ENCODE assay signal across 8 mouse cellular contexts in genomic region chr5:21373180-21373518, GRCm38 (mm10). TPM values are rescaled to one million over a fixed set of nuclear protein-coding genes. Genes with fewer than 3 reads are reported as not detected.
A peak's percentile ranks its signal among the peaks of the same experiment; 100 is the strongest.
DNase-seq lines count a peak whose midpoint lies in the region; ATAC-seq and TF ChIP-seq lines count a peak whose summit lies in the region.

No protein-coding gene starts in this region.

- H3K4me2 ChIP-seq in heart, embryonic 12.5 days: peak overlapping the region; percentile 77
- peak overlapping the region; percentile 40 for H3K4me2 ChIP-seq in CH12.LX (ENCODE audit: insufficient read depth, low read depth, poor library complexity, severe bottlenecking)
- peak overlapping the region; percentile 77 for H3K4me2 ChIP-seq in forebrain, embryonic 15.5 days (replicated peaks)
- H3K4me2 ChIP-seq in liver, embryonic 15.5 days: peak overlapping the region; percentile 59

- DNase-seq in heart, postnatal 4 days: no peak
- DNase-seq in CH12.LX (ENCODE audit: extremely low read depth) (no peak), MN1 (ENCODE audit: low spot score) (no peak)
- DNase-seq in left cerebral cortex, postnatal 10 days (ENCODE audit: extremely low spot score in 1 of 2, low spot score in 2 of 2): no peak
- no peak for DNase-seq in ovary, postnatal 10 days (ENCODE audit: low spot score)

- no peaks in the 10 kb centered on the region for H3K9me3 ChIP-seq in heart, embryonic 12.5 days (replicated peaks)
- H3K9me3 ChIP-seq in CH12.LX (replicated peaks; ENCODE audit: low read length): no peaks in the 10 kb centered on the region
- H3K9me3 ChIP-seq in forebrain, embryonic 15.5 days: no peaks in the 10 kb centered on the region
- H3K9me3 ChIP-seq in liver, embryonic 15.5 days (replicated peaks): no peaks in the 10 kb centered on the region

- no peak for TF ChIP-seq POLR2A in CH12.LX (IDR thresholded peaks at IDR 0.05; ENCODE audit: low read depth, low read length)

- no peaks in the 10 kb centered on the region for H3K27me3 ChIP-seq in heart, embryonic 12.5 days (replicated peaks)
- H3K27me3 ChIP-seq in CH12.LX (replicated peaks): no peaks in the 10 kb centered on the region
- no peaks in the 10 kb centered on the region for H3K27me3 ChIP-seq in forebrain, embryonic 15.5 days
- peaks cover 13% of the 10 kb centered on the region for H3K27me3 ChIP-seq in liver, embryonic 15.5 days

- H3K9ac ChIP-seq in heart, embryonic 12.5 days: peak overlapping the region; percentile 71
- peak overlapping the region; percentile 73 for H3K9ac ChIP-seq in CH12.LX (ENCODE audit: insufficient read depth, low read depth)
- H3K9ac ChIP-seq in forebrain, embryonic 15.5 days (replicated peaks): no peak overlapping the region
- H3K9ac ChIP-seq in liver, embryonic 15.5 days: no peak overlapping the region

- in situ Hi-C loops in CH12.LX (cut with MboI; ENCODE audit: low pct_ligation_motif_present, low pct_unique_long_range_greater_than_20kb, low sequenced_read_pairs): loop anchor here (5.0 kb wide), 1 partner anchor 41 kb away; no protein-coding TSS in a partner anchor

- peak overlapping the region; percentile 75; the same call in 1 of the 2 replicates for H3K27ac ChIP-seq in heart, embryonic 12.5 days (ENCODE audit: poor library complexity, severe bottlenecking)
- no peak overlapping the region for H3K27ac ChIP-seq in CH12.LX (ENCODE audit: insufficient read depth, low read depth)
- H3K27ac ChIP-seq in forebrain, embryonic 15.5 days (replicated peaks): no peak overlapping the region
- H3K27ac ChIP-seq in liver, embryonic 15.5 days (replicated peaks): no peak overlapping the region

- dilution Hi-C loops in CH12.LX (cut with MboI; ENCODE audit: extremely low pct_ligation_motif_present, extremely low pct_unique_long_range_greater_than_20kb, low sequenced_read_pairs): no loop called here

- no peaks in the 10 kb centered on the region for H3K36me3 ChIP-seq in heart, embryonic 12.5 days
- H3K36me3 ChIP-seq in CH12.LX (replicated peaks in 1 of 2; ENCODE audit: control insufficient read depth in 1 of 2, insufficient read depth in 1 of 2, low read length in 1 of 2): no peaks in the 10 kb centered on the region
- H3K36me3 ChIP-seq in forebrain, embryonic 15.5 days: no peaks in the 10 kb centered on the region
- H3K36me3 ChIP-seq in liver, embryonic 15.5 days (replicated peaks): no peaks in the 10 kb centered on the region

- WGBS in heart, embryonic 12.5 days: 57% methylated on average over 7 of the region's 7 CpGs
- WGBS in forebrain, embryonic 15.5 days: 57% methylated on average over 7 of the region's 7 CpGs
- 46% methylated on average over 7 of the region's 7 CpGs for WGBS in liver, embryonic 15.5 days (ENCODE audit: insufficient replicate concordance)

- intact Hi-C loops in left cerebral cortex, postnatal 10 days (cut with DNase I): no loop called here

- no peak for TF ChIP-seq CTCF in CH12.LX (conservative IDR thresholded peaks at IDR 0.05 in 1 of 2, IDR thresholded peaks at IDR 0.05 in 1 of 2; ENCODE audit: low read depth in 2 of 2, low read length in 2 of 2)

- 0 out of 2 replicates have a peak, but pooled peaks cover 9% of the 10 kb centered on the region for H3K4me1 ChIP-seq in heart, embryonic 12.5 days (replicated peaks)
- H3K4me1 ChIP-seq in CH12.LX (ENCODE audit: control insufficient read depth in 1 of 2, insufficient read depth in 2 of 2): peaks cover 10 to 18% of the 10 kb centered on the region in 2 experiments
- H3K4me1 ChIP-seq in forebrain, embryonic 15.5 days: peaks cover 11% of the 10 kb centered on the region
- H3K4me1 ChIP-seq in liver, embryonic 15.5 days (replicated peaks): no peaks in the 10 kb centered on the region

- peak overlapping the region; percentile 62 for H3K4me3 ChIP-seq in heart, embryonic 12.5 days
- peak overlapping the region in 2 of 3 experiments; percentile 78 to 98 for H3K4me3 ChIP-seq in CH12.LX (replicated peaks in 1 of 3; ENCODE audit: low read depth in 2 of 3, low read length in 2 of 3, poor library complexity in 1 of 3)
- H3K4me3 ChIP-seq in forebrain, embryonic 15.5 days: peak overlapping the region; percentile 43
- peak overlapping the region; percentile 50 for H3K4me3 ChIP-seq in liver, embryonic 15.5 days (replicated peaks)

- no peak for ATAC-seq in heart, embryonic 12.5 days (ENCODE audit: insufficient number of reproducible peaks, low FRiP score)
- ATAC-seq in forebrain, embryonic 15.5 days (replicated peaks): no peak
- ATAC-seq in liver, embryonic 15.5 days (ENCODE audit: insufficient read depth): no peak

- TF ChIP-seq EP300 in CH12.LX (IDR thresholded peaks at IDR 0.05; ENCODE audit: low read length): no peak

- no peak for TF ChIP-seq RAD21 in CH12.LX (IDR thresholded peaks at IDR 0.05; ENCODE audit: low read depth, low read length)

- peaks cover 16% of the 10 kb centered on the region for H3K79me2 ChIP-seq in CH12.LX (replicated peaks; ENCODE audit: control insufficient read depth, extremely low read depth, insufficient read depth, poor library complexity, severe bottlenecking)

TF ChIP-seq in CH12.LX, 34 proteins besides CTCF, POLR2A, EP300 and RAD21:
- TF ChIP-seq SIN3A (IDR thresholded peaks at IDR 0.05; ENCODE audit: low read length) (0 out of 2 replicates have a peak, but pooled peaks have one; percentile 27), ZNF384 (IDR thresholded peaks at IDR 0.05; ENCODE audit: low read depth, low read length) (no peak), MXI1 (IDR thresholded peaks at IDR 0.05; ENCODE audit: low read depth, low read length) (peak; percentile 12)
TF ChIP-seq in CH12.LX: peak in this region for 2.

RNA-seq across cellular contexts. Expression of gene Fgl2, which starts 0.7 kb away (rescaled TPM):
- 34.2 and 35.3 TPM in 2 replicates for polyA plus RNA-seq in heart, embryonic 12.5 days (2016; fragmentation: Nextera tagmentation; extraction: Ambion mirVana)
- 10 to 100 TPM; 49.3 to 50.0 TPM for total RNA-seq in heart, postnatal 4 days (2021)
- total RNA-seq in CH12.LX (2012; rRNA removed) (7.9 and 10.4 TPM in 2 replicates), CH12.LX (2014; rRNA removed) (0.59 and 0.61 TPM in 2 replicates)
- 0.41 and 0.48 TPM in 2 replicates for polyA plus RNA-seq in CH12.LX (2012; ENCODE audit: insufficient read length, low read depth)
- 1.2 and 1.5 TPM in 2 replicates for polyA plus RNA-seq in forebrain, embryonic 15.5 days (2015; fragmentation: Nextera tagmentation; extraction: Ambion mirVana)
- 2.2 and 2.7 TPM in 2 replicates for polyA plus RNA-seq in liver, embryonic 15.5 days (2015; fragmentation: Nextera tagmentation; extraction: Ambion mirVana)
- total RNA-seq in left cerebral cortex, postnatal 10 days (2021): 1 to 10 TPM; 2.0 to 2.1 TPM

RNA-seq across cellular contexts. Expression of gene Ccdc146, which starts 51.3 kb away (rescaled TPM):
- polyA plus RNA-seq in heart, embryonic 12.5 days (2016; fragmentation: Nextera tagmentation; extraction: Ambion mirVana): 1.3 and 2.1 TPM in 2 replicates
- total RNA-seq in heart, postnatal 4 days (2021): 1 to 10 TPM; 3.6 to 3.9 TPM
- not detected in 2 replicates for total RNA-seq in CH12.LX (2012; rRNA removed)
- total RNA-seq in CH12.LX (2014; rRNA removed): 0.17 and 0.27 TPM in 2 replicates
- 0.21 and 0.57 TPM in 2 replicates for polyA plus RNA-seq in CH12.LX (2012; ENCODE audit: insufficient read length, low read depth)
- 0.33 and 1.4 TPM in 2 replicates for polyA plus RNA-seq in forebrain, embryonic 15.5 days (2015; fragmentation: Nextera tagmentation; extraction: Ambion mirVana)
- not detected in 2 replicates for polyA plus RNA-seq in liver, embryonic 15.5 days (2015; fragmentation: Nextera tagmentation; extraction: Ambion mirVana)
- under 1 TPM; 0.16 to 0.28 TPM for total RNA-seq in left cerebral cortex, postnatal 10 days (2021)

RNA-seq across cellular contexts. Expression of gene Fam185a, which starts 51.6 kb away (rescaled TPM):
- polyA plus RNA-seq in heart, embryonic 12.5 days (2016; fragmentation: Nextera tagmentation; extraction: Ambion mirVana): 9.4 and 10.1 TPM in 2 replicates
- total RNA-seq in heart, postnatal 4 days (2021): 1 to 10 TPM; 7.7 to 8.6 TPM
- 16.0 and 16.1 TPM in 2 replicates for total RNA-seq in CH12.LX (2012; rRNA removed)
- 30.6 and 32.1 TPM in 2 replicates for total RNA-seq in CH12.LX (2014; rRNA removed)
- polyA plus RNA-seq in CH12.LX (2012; ENCODE audit: insufficient read length, low read depth): 12.5 and 13.4 TPM in 2 replicates
- polyA plus RNA-seq in forebrain, embryonic 15.5 days (2015; fragmentation: Nextera tagmentation; extraction: Ambion mirVana): 7.2 and 8.3 TPM in 2 replicates
- 2.7 and 3.0 TPM in 2 replicates for polyA plus RNA-seq in liver, embryonic 15.5 days (2015; fragmentation: Nextera tagmentation; extraction: Ambion mirVana)
- total RNA-seq in left cerebral cortex, postnatal 10 days (2021): 10 to 100 TPM; 11.6 to 12.5 TPM

Comparison
In these comparisons a context has a peak if more than half of its experiments do, and no peak if none do; other contexts are left out.
1. H3K9ac ChIP-seq: peak in heart, embryonic 12.5 days (single experiment) and CH12.LX (single experiment); none in forebrain, embryonic 15.5 days (single experiment) and liver, embryonic 15.5 days (single experiment).
2. Peak in every context shown above with its lines, with median percentiles within 50 percentile points of each other: H3K4me2 ChIP-seq and H3K4me3 ChIP-seq.